Mouse (Mus musculus): ENCODE results near the gene Zbtb48.

- TF ChIP-seq CTCF (IDR thresholded peaks at IDR 0.05; ENCODE audit: low read depth) (no peak), EP300 (IDR thresholded peaks at IDR 0.05; ENCODE audit: low read depth) (no peak)
These were observed 985 bp upstream of the Zbtb48 start for GRCm38 (mm10) chr4:152028456-152028855.
